Mouse (Mus musculus) gastrocnemius, postnatal 25 days (tissue): Measurements from ENCODE around the gene Bsg. TPM values are rescaled to one million over a fixed set of nuclear protein-coding genes. Genes with fewer than 3 reads are reported as not detected.

Experiments used
- DNase-seq: peaks from one replicate; pipeline ENCODE4 v3.0.0; 2022
- total RNA-seq, 2 experiments: library from RNA; stranded (reverse); gene quantifications; 1 replicate in 1 of 2; 2 replicates in 1 of 2; pipeline ENCODE4 v1.2.3; 2021

Gene Bsg
- total RNA-seq, 2 experiments from 2014 or later = 513 to 650 TPM

DNA sequence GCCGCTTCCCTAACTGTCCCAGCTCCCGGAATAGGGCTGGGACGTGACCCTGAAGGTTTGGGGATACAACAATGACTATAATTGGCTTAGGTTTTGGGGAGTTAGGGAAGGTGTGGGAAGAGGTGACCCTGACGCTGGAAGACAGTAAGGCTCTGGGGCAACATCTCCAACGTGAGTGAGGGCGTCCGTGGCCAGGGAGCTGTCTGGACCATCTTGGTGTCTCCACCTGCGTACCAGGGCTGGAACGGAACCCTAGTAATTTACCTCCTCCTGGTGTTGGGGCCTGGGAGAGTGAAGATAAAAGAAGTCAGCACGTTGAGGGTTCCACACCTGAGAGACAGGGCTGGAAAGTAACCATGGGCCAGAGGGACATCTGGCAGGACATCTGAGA lies 674 bp downstream of the Bsg start:
- no peak for DNase-seq

DNA sequence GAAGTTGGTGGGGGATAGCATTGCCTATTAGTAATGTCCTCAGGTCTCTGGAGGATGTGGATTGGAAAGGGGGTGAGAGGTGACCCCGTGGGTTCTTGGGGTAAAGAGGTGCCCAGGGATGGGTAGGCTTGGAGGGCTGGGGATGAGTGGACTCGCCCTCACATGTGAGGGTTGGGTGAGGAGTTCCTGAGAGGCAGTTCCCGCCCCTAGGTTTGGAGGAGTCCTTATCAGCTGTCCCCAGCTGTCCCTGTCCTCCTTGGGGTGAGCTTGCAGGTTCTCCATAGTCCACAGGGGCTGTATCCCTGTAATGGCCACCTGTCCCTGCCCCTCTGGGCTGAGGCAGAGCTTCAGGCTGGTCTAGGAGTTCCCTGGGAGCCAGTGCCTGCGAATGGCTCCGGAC lies 1.7 kb downstream of the Bsg start:
- no peak for DNase-seq

DNA sequence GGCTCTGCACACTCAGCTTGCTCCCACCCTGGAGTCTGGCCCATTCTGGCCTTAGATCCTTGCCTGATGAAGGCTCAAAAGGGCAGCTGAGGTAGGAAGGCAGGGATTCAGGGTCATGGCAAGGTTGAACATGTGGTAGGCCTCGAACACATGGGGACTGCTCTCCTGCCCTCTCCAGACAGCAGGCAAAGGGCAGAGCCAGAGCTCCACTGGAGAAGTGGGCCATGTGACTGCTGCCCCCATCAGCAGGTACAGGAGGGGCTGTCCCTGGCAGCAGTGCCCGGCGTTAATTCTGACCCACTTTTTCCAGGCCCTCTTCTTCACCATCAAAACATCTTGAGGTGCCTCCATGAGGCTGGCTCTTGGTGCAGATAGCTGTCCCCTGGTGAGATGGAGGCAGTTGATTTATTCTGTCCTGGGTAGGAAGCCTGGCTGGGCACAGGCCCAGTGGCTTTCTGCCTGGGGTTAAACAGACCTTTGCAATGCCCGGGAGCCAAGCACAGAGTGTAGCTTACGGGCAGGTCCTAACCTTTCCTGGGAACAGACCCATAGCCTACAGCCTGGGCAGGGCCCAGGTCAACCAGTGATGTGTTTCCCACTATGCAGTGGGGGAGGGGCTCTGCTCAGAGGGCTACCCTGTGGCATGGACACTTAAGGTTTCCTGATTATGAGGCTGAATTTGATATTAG lies 2.3 kb downstream of the Bsg start:
- DNase-seq = peak; percentile 89

DNA sequence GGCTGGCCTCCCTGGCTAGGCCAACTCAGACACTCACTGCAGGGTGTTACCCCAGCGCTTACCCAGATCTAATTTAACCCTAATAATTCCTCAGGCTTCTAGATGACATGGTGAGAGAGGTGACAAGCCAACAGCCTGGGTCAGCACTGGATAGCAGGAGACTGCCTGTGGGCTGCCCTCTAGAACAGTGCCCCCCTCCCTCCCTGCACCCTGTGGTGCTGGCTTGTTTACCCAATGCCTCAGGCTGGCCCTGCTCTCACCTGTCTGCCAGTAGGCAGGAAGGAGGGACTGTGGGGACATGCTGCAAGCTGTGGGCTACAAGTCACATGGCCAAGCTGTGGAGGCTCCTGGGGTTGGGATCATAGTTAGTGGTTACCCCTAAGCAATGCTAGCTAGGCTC lies 2.9 kb downstream of the Bsg start:
- peak; percentile 75 for DNase-seq

DNA sequence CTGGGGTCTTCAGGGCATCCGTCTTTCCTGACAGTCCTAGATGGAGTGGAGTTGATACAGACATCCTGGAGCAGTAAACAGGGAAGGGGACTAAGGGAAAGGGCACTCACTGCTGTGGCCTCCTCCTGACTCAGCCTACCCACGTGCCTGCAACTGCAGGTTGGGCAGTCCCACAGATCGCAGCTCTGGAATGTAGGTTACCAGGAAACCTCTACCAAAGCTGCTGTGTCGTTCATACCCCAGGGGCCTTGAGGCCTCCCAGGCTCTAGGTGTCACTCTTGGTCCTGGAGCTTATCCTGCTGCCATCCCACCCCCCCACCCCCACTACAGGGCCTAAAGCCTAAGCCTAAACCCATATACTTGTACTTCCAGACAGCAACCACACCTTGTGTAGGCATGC lies 3.5 kb downstream of the Bsg start:
- DNase-seq = no peak

DNA sequence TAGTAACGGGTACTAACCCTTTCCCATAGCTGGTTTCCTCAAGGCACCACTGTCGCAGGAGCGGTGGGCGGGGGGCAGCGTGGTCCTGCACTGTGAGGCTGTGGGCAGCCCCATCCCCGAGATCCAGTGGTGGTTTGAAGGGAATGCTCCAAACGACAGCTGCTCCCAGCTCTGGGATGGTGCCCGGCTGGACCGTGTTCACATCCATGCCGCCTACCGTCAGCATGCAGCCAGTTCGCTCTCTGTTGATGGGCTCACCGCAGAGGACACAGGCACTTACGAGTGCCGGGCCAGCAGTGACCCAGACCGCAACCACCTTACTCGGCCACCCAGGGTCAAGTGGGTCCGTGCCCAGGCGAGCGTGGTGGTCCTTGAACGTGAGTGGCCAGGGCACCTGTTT lies 4.4 kb downstream of the Bsg start:
- peak; percentile 57 for DNase-seq

DNA sequence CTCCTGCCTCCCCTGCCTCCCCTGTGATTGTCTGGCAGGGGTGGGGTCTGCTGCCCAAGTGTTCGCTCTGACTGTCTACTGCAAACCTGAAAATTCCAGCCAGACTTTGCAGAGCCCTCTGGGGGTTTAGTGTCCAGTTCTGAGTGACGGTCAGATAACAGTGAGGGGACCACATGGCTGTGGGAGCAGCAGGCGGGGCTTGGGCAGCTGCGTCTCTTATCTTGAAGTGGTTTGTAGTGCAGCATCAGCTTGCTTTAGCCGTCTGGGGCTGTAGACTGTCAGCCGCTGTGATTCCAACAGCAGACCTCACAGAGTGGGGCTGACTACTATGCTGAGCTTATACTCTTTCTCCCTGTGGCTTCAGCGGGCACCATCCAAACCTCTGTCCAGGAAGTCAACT lies 5.0 kb downstream of the Bsg start:
- DNase-seq = no peak

DNA sequence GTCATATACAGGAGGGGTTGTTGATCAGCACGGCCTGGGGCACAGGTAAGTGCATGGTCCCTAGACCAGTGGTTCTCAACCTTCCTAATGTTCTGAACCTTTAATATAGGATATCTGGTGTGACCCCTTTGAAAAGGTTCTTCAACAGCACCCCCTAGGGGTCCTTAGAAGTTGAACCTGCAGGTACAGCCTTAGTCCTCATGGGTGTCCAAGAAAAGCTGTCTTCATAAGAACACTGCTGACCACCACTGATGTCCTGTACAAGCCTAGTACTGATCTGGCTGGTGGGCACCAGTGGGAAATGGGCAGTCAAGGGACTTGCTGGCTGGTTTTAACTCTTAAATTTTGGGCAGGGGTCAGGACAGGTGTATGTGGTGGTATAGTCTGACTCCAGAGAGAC lies 7.7 kb downstream of the Bsg start:
- DNase-seq = no peak

DNA sequence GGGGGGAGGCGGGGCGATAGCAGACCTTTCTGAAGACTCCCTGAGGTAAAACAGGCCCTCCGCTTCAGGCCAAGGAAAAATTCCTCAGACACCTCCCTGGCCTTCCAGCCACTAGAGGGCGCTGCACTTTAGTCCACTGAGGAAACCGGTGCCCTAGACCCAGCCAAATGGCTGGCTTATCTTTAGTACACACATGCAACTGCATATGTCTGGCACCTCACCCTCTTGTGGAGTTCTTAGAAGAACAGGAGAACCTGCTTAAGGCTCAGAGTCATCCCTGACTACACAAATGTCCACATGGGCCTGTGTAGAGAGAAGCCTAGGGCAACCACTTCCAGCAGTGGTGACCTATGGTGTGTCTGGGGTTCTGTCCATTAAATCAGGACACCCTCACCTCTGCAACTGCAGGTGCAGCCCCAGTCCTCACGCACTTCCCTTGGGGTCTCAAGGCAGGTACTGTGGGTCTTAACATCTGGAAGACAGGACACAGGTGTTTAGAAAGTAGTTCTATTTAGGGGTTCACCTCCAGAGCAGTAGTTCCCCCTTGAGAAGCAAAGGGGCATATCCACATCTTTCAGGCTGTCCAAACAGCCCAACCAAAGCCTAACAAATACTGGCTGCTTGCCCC lies 8.3 kb downstream of the Bsg start:
- no peak for DNase-seq

DNA sequence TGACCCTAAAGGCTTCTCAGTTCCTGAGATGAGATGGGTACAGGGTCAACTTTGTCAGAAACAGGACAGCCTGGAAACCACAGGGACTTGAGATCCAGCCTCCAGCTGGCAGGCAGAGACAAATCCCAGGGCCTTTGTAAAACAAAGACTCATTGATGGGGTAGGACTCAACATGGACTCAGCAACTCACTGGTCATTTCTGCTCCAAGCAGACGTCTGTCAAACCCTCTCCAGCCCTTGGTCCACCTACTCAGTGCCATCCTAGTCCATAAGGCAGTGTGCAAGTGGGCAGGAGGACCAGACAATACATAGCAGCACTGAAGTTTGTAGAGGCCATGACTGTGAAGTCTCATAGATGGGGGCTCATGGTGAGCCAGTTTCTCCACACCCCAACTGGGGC lies 8.9 kb downstream of the Bsg start:
- no peak for DNase-seq

DNA sequence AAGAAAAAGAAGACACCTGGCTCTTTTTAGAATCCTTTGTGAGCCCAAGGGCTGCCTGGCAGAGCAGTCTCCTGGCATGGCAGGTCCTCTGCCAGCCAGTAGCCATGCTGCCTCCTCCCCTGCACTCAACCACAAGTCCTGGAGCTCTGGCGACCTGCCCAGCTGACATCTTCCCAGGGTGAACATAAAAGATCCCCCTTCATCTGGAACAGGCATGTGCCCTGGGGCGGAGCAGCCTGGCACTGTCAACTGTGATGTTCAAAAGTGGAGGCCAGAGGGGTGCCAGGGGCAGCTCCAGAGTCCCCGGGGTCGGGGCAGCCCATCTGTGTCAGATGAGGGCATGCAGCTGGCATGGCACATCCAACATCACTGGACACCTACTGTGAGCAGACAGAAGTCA lies 10.7 kb downstream of the Bsg start:
- no peak for DNase-seq

DNA sequence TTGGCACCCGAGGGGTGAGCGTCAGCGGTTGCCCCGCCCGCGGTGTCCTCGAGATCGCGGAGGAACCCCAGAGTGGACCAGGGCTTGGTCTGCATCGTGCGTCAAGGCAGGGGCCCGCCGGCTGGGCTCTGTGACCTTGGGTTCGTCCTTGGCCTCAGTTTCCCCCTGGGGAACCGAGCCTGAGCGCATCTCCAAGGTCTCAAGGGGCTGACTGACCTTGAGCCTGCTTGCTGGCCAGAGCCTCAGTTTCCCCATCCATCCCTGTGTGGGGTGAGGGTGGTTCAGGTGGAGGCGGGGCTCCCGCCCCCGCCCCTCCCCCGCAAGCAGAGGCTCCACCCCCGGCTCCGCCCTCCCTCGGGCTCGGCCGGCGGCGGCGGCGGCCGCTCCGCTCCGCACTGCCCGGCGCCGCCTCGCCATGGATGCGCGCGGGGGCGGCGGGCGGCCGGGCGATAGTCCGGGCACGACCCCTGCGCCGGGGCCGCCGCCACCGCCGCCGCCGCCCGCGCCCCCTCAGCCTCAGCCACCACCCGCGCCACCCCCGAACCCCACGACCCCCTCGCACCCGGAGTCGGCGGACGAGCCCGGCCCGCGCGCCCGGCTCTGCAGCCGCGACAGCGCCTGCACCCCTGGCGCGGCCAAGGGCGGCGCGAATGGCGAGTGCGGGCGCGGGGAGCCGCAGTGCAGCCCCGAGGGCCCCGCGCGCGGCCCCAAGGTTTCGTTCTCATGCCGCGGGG lies 12.1 kb downstream of the Bsg start, which contains the start of gene Hcn2:
Gene Hcn2, plus strand, starts transcription at position 381 of the 734 bp plus-strand sequence.
- no peak for DNase-seq

DNA sequence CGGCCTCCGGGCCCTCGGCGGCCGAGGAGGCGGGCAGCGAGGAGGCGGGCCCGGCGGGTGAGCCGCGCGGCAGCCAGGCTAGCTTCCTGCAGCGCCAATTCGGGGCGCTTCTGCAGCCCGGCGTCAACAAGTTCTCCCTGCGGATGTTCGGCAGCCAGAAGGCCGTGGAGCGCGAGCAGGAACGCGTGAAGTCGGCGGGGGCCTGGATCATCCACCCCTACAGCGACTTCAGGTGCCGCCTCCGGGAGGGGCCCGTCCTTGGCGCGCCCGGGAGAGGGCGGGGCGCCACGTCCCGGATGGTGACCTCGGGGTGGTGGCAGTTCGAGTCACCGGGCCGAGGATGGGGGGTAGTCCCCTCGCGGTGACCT lies 12.7 kb downstream of the Bsg start:
- DNase-seq = no peak

DNA sequence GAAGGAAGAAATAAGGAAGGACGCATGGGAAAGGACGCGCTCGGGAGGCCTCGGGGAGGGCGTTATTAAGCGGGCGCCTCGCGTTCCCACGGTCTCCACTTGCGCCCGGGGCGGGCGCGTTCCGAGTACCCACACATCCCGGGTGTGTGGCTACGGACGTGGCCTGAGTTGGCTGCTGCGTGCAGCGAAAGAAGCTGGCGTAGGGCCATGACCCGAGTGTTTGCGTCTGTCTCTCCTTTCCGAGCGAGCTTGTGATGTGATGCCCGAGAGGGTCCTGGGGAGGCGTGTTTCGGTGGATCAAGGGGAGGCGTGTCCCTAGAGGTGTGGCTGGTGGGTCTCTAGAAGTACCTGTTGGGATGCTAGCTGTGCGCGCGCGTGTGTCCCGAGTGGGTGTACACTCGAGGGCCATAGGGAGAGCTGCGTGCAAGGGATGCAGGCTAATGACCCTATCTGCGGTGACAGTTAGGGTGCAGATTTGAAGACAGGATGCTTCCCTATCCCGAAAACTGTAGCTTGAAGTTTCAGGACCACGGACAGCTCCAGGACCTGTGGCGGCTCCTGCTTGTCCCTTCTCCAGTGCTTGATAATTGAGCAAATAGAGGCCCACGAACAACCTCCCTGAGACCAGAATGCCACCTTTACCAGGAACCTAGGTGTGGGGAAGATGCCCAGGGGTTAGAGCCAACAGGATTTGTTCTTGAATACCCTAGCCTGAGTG lies 13.5 kb downstream of the Bsg start:
- no peak for DNase-seq

DNA sequence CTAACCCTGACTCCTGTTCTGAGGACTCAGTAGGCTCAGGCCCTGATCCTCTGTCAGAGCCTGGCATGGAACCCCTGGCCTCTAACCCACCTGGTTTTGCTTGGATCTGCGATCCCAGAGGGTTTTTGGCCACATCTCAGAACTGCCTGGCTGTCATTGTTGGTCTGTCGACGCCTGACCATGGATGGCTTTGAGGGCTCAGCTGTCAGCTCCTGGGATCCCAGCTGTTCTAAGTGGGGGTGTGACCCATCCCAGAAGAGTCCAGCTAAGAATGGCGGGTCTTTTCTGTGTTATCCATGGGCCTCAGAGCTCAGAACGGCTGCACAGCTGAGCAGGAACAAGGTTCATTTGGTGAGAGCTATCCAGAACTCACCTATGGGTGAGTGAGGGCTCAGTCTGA lies 16.8 kb downstream of the Bsg start:
- DNase-seq = no peak

DNA sequence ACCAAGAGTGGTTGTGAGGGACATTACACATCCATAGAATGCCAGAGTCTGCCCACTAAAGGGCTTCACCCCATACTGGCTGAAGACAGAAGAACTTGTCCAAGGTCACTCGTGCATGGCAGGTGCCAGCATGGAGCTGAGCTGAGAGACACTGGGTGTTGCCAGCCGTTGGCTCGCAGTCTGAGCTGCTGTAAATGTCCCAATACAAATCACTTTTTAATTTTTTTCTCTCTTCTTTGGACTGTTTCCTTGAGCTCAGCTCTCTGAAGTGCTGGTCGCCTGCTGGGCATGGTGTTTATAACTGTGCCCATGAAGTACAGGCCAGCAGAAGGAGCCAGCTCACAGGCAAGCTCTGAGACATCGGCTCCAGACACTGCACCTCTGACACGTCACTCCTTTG lies 18.8 kb downstream of the Bsg start:
- DNase-seq = no peak

DNA sequence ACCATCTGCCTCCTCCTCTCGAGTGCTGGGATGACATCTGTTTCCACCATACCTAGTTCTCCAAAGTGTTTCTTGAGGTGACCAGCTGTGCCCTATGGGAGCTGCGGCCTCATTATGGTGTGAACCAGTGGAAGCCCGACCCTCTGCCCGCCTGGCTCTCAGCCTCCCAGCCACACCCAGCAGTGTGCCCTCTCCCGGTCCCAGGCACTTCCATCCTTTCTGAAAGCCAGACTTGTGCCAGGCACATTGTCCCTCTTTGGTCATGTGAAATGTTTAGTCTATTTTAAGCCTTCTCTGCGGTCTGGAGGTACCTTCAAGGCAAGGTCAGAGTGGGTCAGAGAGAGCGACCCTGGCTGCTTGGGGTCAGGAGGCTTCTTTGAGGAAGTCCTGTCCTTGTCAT lies 19.4 kb downstream of the Bsg start:
- no peak for DNase-seq

DNA sequence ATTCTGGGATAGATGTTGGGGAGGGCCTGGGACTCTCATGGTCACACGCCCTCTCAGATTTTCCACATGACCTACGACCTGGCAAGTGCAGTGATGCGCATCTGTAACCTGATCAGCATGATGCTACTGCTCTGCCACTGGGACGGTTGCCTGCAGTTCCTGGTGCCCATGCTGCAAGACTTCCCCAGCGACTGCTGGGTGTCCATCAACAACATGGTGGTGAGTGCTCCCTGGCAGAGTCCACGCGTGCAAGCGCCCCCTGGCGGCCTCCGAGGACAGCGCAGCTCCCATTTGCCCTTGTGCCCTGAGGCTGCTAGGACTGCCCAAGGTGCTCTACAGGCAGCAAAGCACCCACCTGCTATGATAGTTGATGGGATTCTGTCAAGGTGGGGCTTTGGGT lies 21.8 kb downstream of the Bsg start:
- peak; percentile 60 for DNase-seq

DNA sequence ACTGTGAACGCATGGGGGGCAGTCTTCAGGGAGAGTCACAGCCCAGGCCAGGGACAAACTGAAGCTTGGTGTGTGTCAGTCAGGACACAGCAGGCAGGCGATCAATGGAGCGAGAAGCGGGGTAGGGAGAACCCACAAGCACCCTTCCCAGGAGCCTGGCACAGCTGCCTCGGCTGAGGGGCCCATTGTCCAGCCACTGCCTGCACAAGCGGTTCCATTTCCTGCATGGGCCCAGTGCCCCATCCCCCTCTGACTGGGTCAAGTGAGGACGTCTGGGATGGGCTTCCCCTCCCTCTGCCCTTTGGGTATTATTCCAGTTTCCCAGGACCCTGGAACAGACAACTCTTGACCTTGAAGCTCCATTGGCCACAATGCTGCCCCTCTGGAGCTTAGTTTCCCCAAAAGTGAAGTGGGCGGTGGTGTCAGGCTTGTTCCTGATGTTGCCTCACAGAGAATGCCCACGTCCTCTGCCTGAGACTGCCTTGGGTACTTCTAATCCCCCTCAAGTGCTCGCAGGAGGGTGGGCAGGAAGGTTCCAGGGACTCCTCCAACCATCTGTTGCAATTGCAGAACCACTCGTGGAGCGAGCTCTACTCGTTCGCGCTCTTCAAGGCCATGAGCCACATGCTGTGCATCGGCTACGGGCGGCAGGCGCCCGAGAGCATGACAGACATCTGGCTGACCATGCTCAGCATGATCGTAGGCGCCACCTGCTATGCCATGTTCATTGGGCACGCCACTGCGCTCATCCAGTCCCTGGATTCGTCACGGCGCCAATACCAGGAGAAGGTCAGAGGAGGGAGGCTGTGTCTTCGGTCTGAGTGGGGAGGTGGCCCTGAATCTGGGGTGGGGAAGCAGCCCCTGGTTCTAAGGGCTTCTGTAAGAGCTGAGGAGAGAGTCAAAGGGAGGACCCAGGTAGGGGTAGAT lies 24.3 kb downstream of the Bsg start:
- DNase-seq = no peak

DNA sequence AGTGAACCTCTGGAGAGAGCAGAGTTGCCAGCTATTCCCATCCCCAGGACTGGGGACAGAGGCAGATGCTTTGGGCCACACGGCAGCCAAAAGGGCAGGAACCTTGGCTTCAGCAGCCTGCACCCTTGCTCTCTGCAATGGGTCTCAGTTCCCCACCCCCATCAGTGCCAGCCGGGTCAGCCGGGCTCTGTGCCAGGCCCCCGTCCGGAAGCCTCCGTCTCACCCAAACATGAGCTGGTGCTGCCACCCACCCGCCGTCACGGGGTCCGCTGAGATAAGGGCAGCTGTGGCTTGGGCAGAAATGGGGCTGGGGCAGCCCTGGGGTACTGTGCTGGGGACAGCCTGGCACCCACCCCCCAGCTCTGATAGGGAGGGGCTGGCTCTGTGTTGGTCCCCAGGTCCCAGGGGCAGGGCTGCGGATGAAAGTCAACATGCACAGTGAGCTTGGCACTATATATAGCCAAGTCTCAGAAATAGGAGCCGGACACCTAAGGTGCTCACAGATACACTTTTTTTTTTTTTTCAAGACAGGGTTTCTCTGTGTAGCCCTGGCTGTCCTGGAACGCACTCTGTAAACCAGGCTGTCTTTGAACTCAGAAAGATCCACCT lies 25.2 kb downstream of the Bsg start:
- peak; percentile 56 for DNase-seq

DNA sequence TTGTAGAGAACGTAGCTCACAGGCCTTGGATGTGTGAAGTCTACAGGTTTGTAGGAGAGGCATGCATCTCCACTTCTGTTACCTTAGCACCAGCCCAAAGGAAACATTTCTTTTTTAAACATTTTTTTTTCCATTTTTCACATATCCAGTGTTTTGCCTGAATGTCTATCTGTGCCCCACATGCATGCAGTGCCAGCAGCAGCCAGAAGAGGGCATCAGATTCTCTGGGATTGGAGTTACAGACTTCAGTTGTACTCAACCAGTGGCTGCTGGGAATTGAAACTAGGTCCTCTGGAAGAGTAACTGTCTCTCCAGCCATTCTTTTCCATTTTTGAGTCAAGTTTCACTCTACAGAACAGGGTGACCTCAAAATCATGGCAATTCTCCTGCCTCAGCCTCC lies 28.2 kb downstream of the Bsg start:
- no peak for DNase-seq
